10 mouse cellular contexts compared by ENCODE assay signal in the genomic region with DNA sequence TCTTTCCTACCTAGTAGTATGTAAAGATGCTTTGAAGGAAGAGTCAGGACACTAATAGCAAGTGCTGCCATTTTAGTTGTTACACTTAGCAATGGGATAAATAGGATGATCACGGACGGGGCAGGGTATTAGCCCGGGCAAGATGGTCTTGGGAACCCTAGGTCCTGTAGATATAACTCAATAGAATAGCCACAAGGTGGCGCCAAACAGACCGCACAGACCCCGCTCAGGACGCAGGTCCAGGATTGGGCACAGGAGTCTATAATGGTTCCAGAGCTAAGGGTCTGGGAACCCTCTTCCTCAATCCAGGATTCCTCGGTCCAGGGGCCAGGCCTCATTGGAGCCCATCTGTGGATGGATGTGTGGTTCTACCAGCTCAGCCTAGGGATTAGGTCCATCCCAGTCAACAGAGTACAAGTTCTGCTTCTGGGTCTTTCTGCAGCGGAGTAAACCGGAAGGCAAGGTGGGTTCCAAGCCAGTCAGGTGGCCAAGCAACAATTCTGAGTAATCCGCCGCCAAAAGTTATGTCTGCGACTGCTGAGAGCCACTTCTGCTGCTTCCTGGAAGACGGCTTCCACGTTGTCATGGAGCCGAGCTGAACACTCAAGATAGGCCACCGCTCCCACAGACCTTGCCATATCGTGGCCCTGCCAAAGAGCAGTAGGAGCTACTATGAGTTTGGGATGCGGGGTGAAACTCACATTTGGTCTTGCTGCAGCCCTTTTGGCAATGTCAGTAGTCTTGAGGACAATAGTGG. TPM values are rescaled to one million over a fixed set of nuclear protein-coding genes. Genes with fewer than 3 reads are reported as not detected.
DNase-seq lines count a peak whose midpoint lies in the region; TF ChIP-seq lines count a peak whose summit lies in the region.
"Had no signal": no experiment of that assay in that cellular context is flagged by ENCODE, and none has a peak within 500 bp of the region (broad histone marks: within the 10 kb centered on the region; RNA-seq: fewer than 3 reads in every experiment).

No protein-coding gene starts in this region.

- no peak overlapping the region for H3K4me3 ChIP-seq in layer of hippocampus, adult 2 months
- H3K4me3 ChIP-seq in bone marrow, adult 2 months (replicated peaks; ENCODE audit: control insufficient read depth, low read depth, low read length) = no peak overlapping the region
- no peak overlapping the region for H3K4me3 ChIP-seq in small intestine, adult 2 months (ENCODE audit: low read depth, low read length)
- H3K4me3 ChIP-seq: heart, embryonic 15.5 days; neural tube, embryonic 12.5 days had no signal

- no peak for TF ChIP-seq POLR2A in bone marrow, adult 2 months (IDR thresholded peaks at IDR 0.05; ENCODE audit: borderline replicate concordance, control insufficient read depth, low read depth, low read length)
- no peak for TF ChIP-seq POLR2A in small intestine, adult 2 months (IDR thresholded peaks at IDR 0.05; ENCODE audit: low read depth, low read length)

- TF ChIP-seq CTCF in layer of hippocampus, adult 2 months (conservative IDR thresholded peaks at IDR 0.05) = peak; percentile 77
- TF ChIP-seq CTCF in bone marrow, adult 2 months (IDR thresholded peaks at IDR 0.05; ENCODE audit: control insufficient read depth, insufficient read depth, low read length) = peak; percentile 72
- peak; percentile 76; the same call in 1 of the 2 replicates for TF ChIP-seq CTCF in small intestine, adult 2 months (IDR thresholded peaks at IDR 0.05; ENCODE audit: extremely low read depth, insufficient read length, insufficient replicate concordance, low read depth, low read length)

- DNase-seq in adrenal gland, postnatal 10 days = peak; percentile 55
- DNase-seq in adrenal gland, postnatal 4 days (ENCODE audit: low spot score in 2 of 2) = no peak
- DNase-seq in layer of hippocampus, adult 2 months (ENCODE audit: low spot score in 2 of 2) = no peak
- DNase-seq in layer of hippocampus, postnatal 14 days (ENCODE audit: low spot score in 2 of 2) = no peak
- peak; percentile 74 for DNase-seq in kidney, postnatal 10 days
- no peak for DNase-seq in right cerebral cortex, postnatal 10 days (ENCODE audit: low spot score in 2 of 2)

- peaks cover 15% of the 10 kb centered on the region for H3K36me3 ChIP-seq in small intestine, adult 2 months (ENCODE audit: control insufficient read depth, insufficient read depth, low read length)
- H3K36me3 ChIP-seq: neural tube, embryonic 12.5 days had no signal

- no peaks in the 10 kb centered on the region for H3K27me3 ChIP-seq in small intestine, adult 2 months (ENCODE audit: control insufficient read depth, insufficient read depth, low read length)
- H3K27me3 ChIP-seq: heart, embryonic 15.5 days; neural tube, embryonic 12.5 days had no signal

- no peaks in the 10 kb centered on the region for H3K4me1 ChIP-seq in bone marrow, adult 2 months (ENCODE audit: control insufficient read depth, insufficient read depth, low read length)
- H3K4me1 ChIP-seq in small intestine, adult 2 months (ENCODE audit: control insufficient read depth, insufficient read depth, insufficient read length, low read length) = peaks cover 2% of the 10 kb centered on the region; the same call in 1 of the 2 replicates
- H3K4me1 ChIP-seq: neural tube, embryonic 12.5 days had no signal

- WGBS in bone marrow, adult 2 months = 59% methylated on average over 19 of the region's 19 CpGs
- 72% methylated on average over 19 of the region's 19 CpGs for WGBS in small intestine, adult 2 months

- no peak overlapping the region for H3K27ac ChIP-seq in layer of hippocampus, adult 2 months
- no peak overlapping the region for H3K27ac ChIP-seq in bone marrow, adult 2 months (ENCODE audit: control insufficient read depth, insufficient read depth, low read depth, low read length, poor library complexity)
- no peak overlapping the region for H3K27ac ChIP-seq in small intestine, adult 2 months (ENCODE audit: insufficient read depth, low read depth, low read length)
- H3K27ac ChIP-seq: heart, embryonic 15.5 days; neural tube, embryonic 12.5 days had no signal

RNA-seq across cellular contexts. Expression of gene Rhod, which starts 13.4 kb away (rescaled TPM):
- total RNA-seq in adrenal gland, postnatal 10 days (2021) = 10 to 100 TPM; 13.7 to 15.4 TPM
- 10 to 100 TPM; 18.0 to 19.7 TPM for total RNA-seq in adrenal gland, postnatal 4 days (2021)
- 1 to 10 TPM in 1 of 2 experiments, under 1 TPM in 1; 0.82 to 1.0 TPM for total RNA-seq in layer of hippocampus, adult 2 months (2021)
- total RNA-seq in layer of hippocampus, postnatal 14 days (2021) = 1 to 10 TPM; 2.0 to 2.2 TPM
- polyA plus RNA-seq in bone marrow, adult 2 months (2011; ENCODE audit: insufficient read depth, insufficient read length, low replicate concordance, missing spikeins) = 0.86 and 1.3 TPM in 2 replicates
- 56.0 and 168 TPM in 2 replicates for polyA plus RNA-seq in small intestine, adult 2 months (2012; rRNA removed)

RNA-seq across cellular contexts. Expression of gene Kdm2a, which starts 27.7 kb away (rescaled TPM):
- total RNA-seq in adrenal gland, postnatal 10 days (2021) = 10 to 100 TPM; 67.7 to 84.7 TPM
- 100 to 1,000 TPM; 104 to 106 TPM for total RNA-seq in adrenal gland, postnatal 4 days (2021)
- total RNA-seq in layer of hippocampus, adult 2 months (2021) = 10 to 100 TPM; 77.5 to 87.8 TPM
- total RNA-seq in layer of hippocampus, postnatal 14 days (2021) = 10 to 100 TPM; 69.3 to 73.2 TPM
- 29.2 and 38.9 TPM in 2 replicates for polyA plus RNA-seq in bone marrow, adult 2 months (2011; ENCODE audit: insufficient read depth, insufficient read length, low replicate concordance, missing spikeins)
- polyA plus RNA-seq in small intestine, adult 2 months (2012; rRNA removed) = 37.8 and 100 TPM in 2 replicates

RNA-seq across cellular contexts. Expression of gene Syt12, which starts 51.5 kb away (rescaled TPM):
- total RNA-seq in adrenal gland, postnatal 10 days (2021) = 10 to 100 TPM; 18.8 to 22.7 TPM
- 10 to 100 TPM; 21.0 to 21.4 TPM for total RNA-seq in adrenal gland, postnatal 4 days (2021)
- total RNA-seq in layer of hippocampus, adult 2 months (2021) = 10 to 100 TPM; 28.9 to 31.6 TPM
- total RNA-seq in layer of hippocampus, postnatal 14 days (2021) = 10 to 100 TPM; 34.7 to 37.7 TPM
- polyA plus RNA-seq in bone marrow, adult 2 months (2011; ENCODE audit: insufficient read depth, insufficient read length, low replicate concordance, missing spikeins) = not detected in 2 replicates
- polyA plus RNA-seq in small intestine, adult 2 months (2012; rRNA removed) = 9.3 and 41.8 TPM in 2 replicates

Comparison
In these comparisons a context has a peak if more than half of its experiments do, and no peak if none do; other contexts are left out.
1. DNase-seq: peak in adrenal gland, postnatal 10 days (single experiment) and kidney, postnatal 10 days (single experiment); none in adrenal gland, postnatal 4 days (0 of 2), layer of hippocampus, adult 2 months (0 of 2), layer of hippocampus, postnatal 14 days (0 of 2) and right cerebral cortex, postnatal 10 days (0 of 2).
2. RNA of gene Rhod, which starts 13.4 kb away (total RNA-seq): 18.0 to 19.7 TPM in adrenal gland, postnatal 4 days and 13.7 to 15.4 TPM in adrenal gland, postnatal 10 days; 2.0 to 2.2 TPM in layer of hippocampus, postnatal 14 days and 0.82 to 1.0 TPM in layer of hippocampus, adult 2 months; every median in the first group is over 4 times any median in the second.
3. Peak in every context shown above with its lines, with median percentiles within 50 percentile points of each other: CTCF ChIP-seq.